ENCODE assay signal across 19 mouse cellular contexts in genomic region chr19:46619518-46619917, GRCm38 (mm10). TPM values are rescaled to one million over a fixed set of nuclear protein-coding genes. Genes with fewer than 3 reads are reported as not detected.
DNase-seq lines count a peak whose midpoint lies in the region; ATAC-seq and TF ChIP-seq lines count a peak whose summit lies in the region.
"Had no signal": no experiment of that assay in that cellular context is flagged by ENCODE, and none has a peak within 500 bp of the region (broad histone marks: within the 10 kb centered on the region; RNA-seq: fewer than 3 reads in every experiment).

No protein-coding gene starts in this region.

- H3K27ac ChIP-seq in heart, embryonic 12.5 days (ENCODE audit: poor library complexity, severe bottlenecking) = peak overlapping the region; percentile 63
- H3K27ac ChIP-seq in left cerebral cortex, adult 2 months = peak overlapping the region; percentile 48; the same call in 1 of the 2 replicates
- H3K27ac ChIP-seq in neural tube, embryonic 13.5 days (replicated peaks) = peak overlapping the region; percentile 34; the same call in 1 of the 2 replicates
- peak overlapping the region; percentile 38; the same call in 1 of the 2 replicates for H3K27ac ChIP-seq in stomach, embryonic 16.5 days (ENCODE audit: low read length)
- H3K27ac ChIP-seq: macrophage had no signal

- H3K9me3 ChIP-seq in heart, embryonic 12.5 days (replicated peaks) = no peaks in the 10 kb centered on the region
- no peaks in the 10 kb centered on the region for H3K9me3 ChIP-seq in neural tube, embryonic 13.5 days
- no peaks in the 10 kb centered on the region for H3K9me3 ChIP-seq in stomach, embryonic 16.5 days (replicated peaks; ENCODE audit: control insufficient read depth, low read length)
- H3K9me3 ChIP-seq: embryonic facial prominence, embryonic 12.5 days; G1E had no signal

- peaks cover 97% of the 10 kb centered on the region for H3K4me1 ChIP-seq in heart, embryonic 12.5 days (replicated peaks)
- H3K4me1 ChIP-seq in neural tube, embryonic 13.5 days (replicated peaks) = peaks cover 63% of the 10 kb centered on the region
- H3K4me1 ChIP-seq in stomach, embryonic 16.5 days (ENCODE audit: control insufficient read depth, insufficient read depth, low read length) = peaks cover 66% of the 10 kb centered on the region

- peak overlapping the region; percentile 38; the same call in 1 of the 2 replicates for H3K9ac ChIP-seq in heart, embryonic 12.5 days
- no peak overlapping the region for H3K9ac ChIP-seq in neural tube, embryonic 13.5 days
- no peak overlapping the region for H3K9ac ChIP-seq in stomach, embryonic 16.5 days (ENCODE audit: low read length)
- H3K9ac ChIP-seq: embryonic facial prominence, embryonic 12.5 days had no signal

- intact Hi-C loops in left cerebral cortex, adult 2 months (cut with DNase I) = no loop called here

- no peak for TF ChIP-seq CTCF in left cerebral cortex, adult 2 months (IDR thresholded peaks at IDR 0.05)

- no peak for ATAC-seq in heart, embryonic 12.5 days (ENCODE audit: insufficient number of reproducible peaks, low FRiP score)
- no peak for ATAC-seq in neural tube, embryonic 13.5 days (ENCODE audit: low read depth)
- no peak for ATAC-seq in stomach, embryonic 16.5 days (ENCODE audit: insufficient read depth, low FRiP score)

- H3K27me3 ChIP-seq in heart, embryonic 12.5 days (replicated peaks) = no peaks in the 10 kb centered on the region
- no peaks in the 10 kb centered on the region for H3K27me3 ChIP-seq in neural tube, embryonic 13.5 days
- no peaks in the 10 kb centered on the region for H3K27me3 ChIP-seq in stomach, embryonic 16.5 days (ENCODE audit: control insufficient read depth, insufficient read depth, low read length)
- H3K27me3 ChIP-seq: embryonic facial prominence, embryonic 12.5 days had no signal

- peak overlapping the region; percentile 39; the same call in 1 of the 2 replicates for H3K4me2 ChIP-seq in heart, embryonic 12.5 days
- H3K4me2 ChIP-seq in neural tube, embryonic 13.5 days = no peak overlapping the region
- H3K4me2 ChIP-seq in stomach, embryonic 16.5 days (ENCODE audit: low read depth, low read length) = no peak overlapping the region
- H3K4me2 ChIP-seq: embryonic facial prominence, embryonic 12.5 days had no signal

- WGBS in heart, embryonic 12.5 days = 76% methylated on average over 6 of the region's 6 CpGs
- 93% methylated on average over 6 of the region's 6 CpGs for WGBS in neural tube, embryonic 13.5 days
- WGBS in stomach, embryonic 16.5 days = 91% methylated on average over 6 of the region's 6 CpGs

- no peak overlapping the region for H3K4me3 ChIP-seq in heart, embryonic 12.5 days
- no peak overlapping the region for H3K4me3 ChIP-seq in left cerebral cortex, adult 2 months
- no peak overlapping the region for H3K4me3 ChIP-seq in neural tube, embryonic 13.5 days
- no peak overlapping the region for H3K4me3 ChIP-seq in stomach, embryonic 16.5 days (replicated peaks; ENCODE audit: low read length)
- H3K4me3 ChIP-seq: embryonic facial prominence, embryonic 12.5 days had no signal

- no peak for DNase-seq in heart, adult 9 months (ENCODE audit: low spot score in 2 of 2)
- DNase-seq in left cerebral cortex, adult 2 months (ENCODE audit: extremely low spot score in 1 of 2, low spot score in 2 of 2) = no peak
- DNase-seq in left cerebral cortex, adult 8-10 months (ENCODE audit: low spot score in 2 of 2) = no peak
- no peak for DNase-seq in neural tube, embryonic 10.5 days (ENCODE audit: extremely low spot score, low spot score)
- no peak for DNase-seq in ovary, adult 18-20 months (ENCODE audit: low spot score)
- DNase-seq: kidney, postnatal 14 days; spleen, adult 18-20 months; thymus, postnatal 4 days had no signal

- peaks cover 4% of the 10 kb centered on the region; the same call in 1 of the 2 replicates for H3K36me3 ChIP-seq in heart, embryonic 12.5 days
- peaks cover 8% of the 10 kb centered on the region for H3K36me3 ChIP-seq in neural tube, embryonic 13.5 days
- no peaks in the 10 kb centered on the region for H3K36me3 ChIP-seq in stomach, embryonic 16.5 days (ENCODE audit: control insufficient read depth, insufficient read depth, low read length)

RNA-seq across cellular contexts. Expression of gene Wbp1l, which starts 20.6 kb away (rescaled TPM):
- 53.4 and 55.6 TPM in 2 replicates for polyA plus RNA-seq in heart, embryonic 12.5 days (2016; fragmentation: Nextera tagmentation; extraction: Ambion mirVana)
- total RNA-seq in left cerebral cortex, adult 2 months (2021) = 10 to 100 TPM; 36.8 to 42.6 TPM
- 10 to 100 TPM; 32.7 to 41.5 (median 38.5) TPM for total RNA-seq in left cerebral cortex, adult 8-10 months (2022)
- 38.0 and 43.2 TPM in 2 replicates for polyA plus RNA-seq in neural tube, embryonic 13.5 days (2015; fragmentation: Nextera tagmentation; extraction: Ambion mirVana)
- polyA plus RNA-seq in stomach, embryonic 16.5 days (2015; fragmentation: Nextera tagmentation; extraction: Ambion mirVana) = 37.1 and 38.0 TPM in 2 replicates

RNA-seq across cellular contexts. Expression of gene Sfxn2, which starts 46.4 kb away (rescaled TPM):
- polyA plus RNA-seq in heart, embryonic 12.5 days (2016; fragmentation: Nextera tagmentation; extraction: Ambion mirVana) = 8.1 and 8.9 TPM in 2 replicates
- 1 to 10 TPM; 4.6 to 7.4 TPM for total RNA-seq in left cerebral cortex, adult 2 months (2021)
- 1 to 10 TPM; 4.3 to 5.6 (median 4.8) TPM for total RNA-seq in left cerebral cortex, adult 8-10 months (2022)
- polyA plus RNA-seq in neural tube, embryonic 13.5 days (2015; fragmentation: Nextera tagmentation; extraction: Ambion mirVana) = 10.6 and 12.9 TPM in 2 replicates
- polyA plus RNA-seq in stomach, embryonic 16.5 days (2015; fragmentation: Nextera tagmentation; extraction: Ambion mirVana) = 16.6 and 19.3 TPM in 2 replicates

RNA-seq across cellular contexts. Expression of gene Arl3, which starts 46.5 kb away (rescaled TPM):
- 88.2 and 94.4 TPM in 2 replicates for polyA plus RNA-seq in heart, embryonic 12.5 days (2016; fragmentation: Nextera tagmentation; extraction: Ambion mirVana)
- 100 to 1,000 TPM; 120 to 129 TPM for total RNA-seq in left cerebral cortex, adult 2 months (2021)
- 100 to 1,000 TPM in 3 of 4 experiments, 10 to 100 TPM in 1; 94.2 to 133 (median 116) TPM for total RNA-seq in left cerebral cortex, adult 8-10 months (2022)
- polyA plus RNA-seq in neural tube, embryonic 13.5 days (2015; fragmentation: Nextera tagmentation; extraction: Ambion mirVana) = 208 and 217 TPM in 2 replicates
- 98.1 and 105 TPM in 2 replicates for polyA plus RNA-seq in stomach, embryonic 16.5 days (2015; fragmentation: Nextera tagmentation; extraction: Ambion mirVana)

RNA-seq across cellular contexts. Expression of gene Cyp17a1, which starts 53.5 kb away (rescaled TPM):
- polyA plus RNA-seq in heart, embryonic 12.5 days (2016; fragmentation: Nextera tagmentation; extraction: Ambion mirVana) = 0.86 and 1.3 TPM in 2 replicates
- not detected for total RNA-seq in left cerebral cortex, adult 2 months (2021)
- not detected for total RNA-seq in left cerebral cortex, adult 8-10 months (2022)
- polyA plus RNA-seq in neural tube, embryonic 13.5 days (2015; fragmentation: Nextera tagmentation; extraction: Ambion mirVana) = not detected in 2 replicates
- 0.09 TPM in 1 of 2 replicates, not detected in the other for polyA plus RNA-seq in stomach, embryonic 16.5 days (2015; fragmentation: Nextera tagmentation; extraction: Ambion mirVana)
- total RNA-seq: gastrocnemius, postnatal 4 days; left cerebral cortex, postnatal 14 days; midbrain, postnatal 0 days had no signal
- polyA plus RNA-seq: brain, embryonic 14.5 days; forebrain, embryonic 11.5 days; G1E; macrophage; midbrain, postnatal 0 days had no signal
